Mouse (Mus musculus) cerebellum, adult (tissue): Measurements from ENCODE around the gene Cfap126.
A peak's percentile ranks its signal among the peaks of the same experiment; 100 is the strongest.
"Not testable (repeated sequence)": the region's sequence is repeated elsewhere in the genome, so short reads cannot be mapped to it uniquely, and the experiment has no call there.

Experiments
- ATAC-seq: cut with Nextera tagmentation; 2 replicates; pipeline ENCODE4 v1.9.2; 2017; ENCODE audit warnings: mild to moderate bottlenecking, moderate library complexity, mixed read lengths; ENCODE audit not compliant: insufficient number of reproducible peaks, low FRiP score, low TSS enrichment

Cfap126 gene

DNA sequence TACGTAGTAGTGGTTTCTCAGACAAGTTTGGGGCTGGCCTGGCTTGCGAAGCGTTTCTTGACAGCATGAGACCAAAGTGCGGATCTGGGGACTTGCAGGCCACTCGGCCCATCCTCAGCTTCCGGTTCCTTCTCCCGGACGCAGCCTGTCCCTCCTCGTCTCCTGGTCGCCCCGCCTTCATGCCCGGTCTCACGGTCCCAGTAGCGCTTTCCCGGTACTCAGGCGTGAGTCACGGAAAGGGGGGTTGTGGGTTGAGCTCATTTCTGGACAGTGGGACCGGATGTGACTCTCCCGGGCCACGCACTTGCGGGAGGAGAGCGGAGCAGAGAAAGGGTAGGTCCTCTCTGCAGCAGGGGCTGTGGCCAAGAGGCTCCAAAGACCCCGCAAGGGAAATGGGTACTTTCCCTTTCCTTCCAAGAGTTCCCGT lies at the start of gene Cfap126:
Cfap126 (plus strand) TSS at position 46 of the 427 bp plus-strand sequence.
- peak; percentile 76 for ATAC-seq

DNA sequence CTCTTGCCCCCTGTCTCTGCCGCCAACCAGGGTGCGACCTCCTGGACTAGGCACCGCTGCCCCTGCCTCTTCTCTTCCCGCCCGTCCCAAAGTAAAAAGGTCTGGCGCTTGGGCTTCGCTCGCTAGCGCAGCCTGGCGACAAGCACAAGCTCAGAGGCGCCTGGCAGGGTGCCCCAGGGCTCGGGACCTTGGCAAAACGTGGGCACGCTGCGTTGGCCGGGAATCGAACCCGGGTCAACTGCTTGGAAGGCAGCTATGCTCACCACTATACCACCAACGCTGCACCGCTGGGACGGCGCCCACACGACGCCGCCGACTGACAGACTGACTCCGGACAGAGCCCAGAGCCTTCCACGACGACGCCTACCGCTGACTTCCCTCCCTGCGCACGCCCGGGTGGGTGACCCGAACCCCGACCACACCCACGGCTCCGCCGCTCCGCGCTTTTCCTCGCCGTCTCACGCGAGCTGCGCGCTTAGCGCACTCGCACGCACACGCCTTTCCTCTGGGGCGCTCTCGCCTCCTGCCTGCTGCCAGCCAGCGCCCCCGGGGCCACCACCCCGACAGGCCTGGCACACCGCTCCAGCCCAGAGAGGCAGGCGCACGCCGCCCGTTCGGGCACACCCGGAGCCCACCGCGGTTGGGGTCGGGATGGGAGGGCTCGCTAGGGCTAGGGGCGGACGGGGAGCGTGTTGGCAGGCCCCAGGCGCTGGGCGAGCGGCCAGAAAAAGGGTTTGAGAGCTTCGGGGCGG lies 49.1 kb upstream of the Cfap126 start, which contains the start of gene Fcgr3:
Fcgr3 (minus strand) TSS at position 445 of the 752 bp plus-strand sequence.
- ATAC-seq: peak; percentile 28

DNA sequence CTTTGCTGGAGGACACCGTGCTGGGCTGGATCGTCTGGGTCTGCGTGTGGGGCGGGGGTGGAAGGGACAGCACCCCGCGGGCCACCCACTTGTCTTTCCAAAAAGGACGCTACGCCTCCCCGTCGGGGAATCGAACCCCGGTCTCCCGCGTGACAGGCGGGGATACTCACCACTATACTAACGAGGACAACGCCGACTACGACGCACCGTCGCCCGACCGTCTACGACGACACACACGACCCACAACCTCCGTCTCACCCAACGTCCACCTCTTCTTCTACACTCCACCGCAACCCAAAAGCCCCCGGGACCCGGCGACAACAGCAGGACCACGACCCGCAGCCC lies 48.5 kb upstream of the Cfap126 start:
- not testable (repeated sequence) for ATAC-seq

DNA sequence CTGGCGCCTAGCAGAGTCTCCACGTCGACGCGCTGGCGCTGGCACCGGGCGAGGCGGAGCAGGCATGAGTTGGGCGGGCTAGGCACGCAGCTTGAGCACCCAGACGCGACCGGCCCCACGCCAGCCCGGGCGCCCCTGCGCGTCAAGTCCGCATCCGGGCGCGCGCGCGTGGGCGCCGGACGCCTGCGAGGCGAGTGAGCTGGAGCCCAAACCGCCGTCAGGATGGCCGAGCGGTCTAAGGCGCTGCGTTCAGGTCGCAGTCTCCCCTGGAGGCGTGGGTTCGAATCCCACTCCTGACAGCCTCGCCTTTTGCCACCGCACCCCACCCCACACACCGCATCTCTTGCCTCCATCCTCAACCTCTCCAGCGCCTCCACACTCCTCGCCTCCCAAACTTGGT lies 48.0 kb upstream of the Cfap126 start:
- ATAC-seq: not testable (repeated sequence)

DNA sequence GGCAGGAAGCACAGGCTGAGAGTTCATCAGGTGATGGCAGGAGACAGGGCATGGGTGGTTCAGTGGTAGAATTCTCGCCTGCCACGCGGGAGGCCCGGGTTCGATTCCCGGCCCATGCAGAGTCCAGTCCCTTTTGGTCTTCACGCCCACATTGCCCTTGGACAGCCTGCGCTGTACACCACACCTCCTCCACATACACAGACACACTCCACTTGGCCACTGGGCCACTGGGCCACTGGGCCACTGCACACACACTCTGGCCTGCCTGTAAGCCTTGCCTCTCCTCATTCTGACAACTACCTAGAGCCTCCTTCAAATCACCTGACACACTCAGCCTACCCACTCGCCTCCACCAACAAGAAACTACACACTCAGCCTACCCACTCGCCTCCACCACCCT lies 47.1 kb upstream of the Cfap126 start:
- not testable (repeated sequence) for ATAC-seq

- ATAC-seq: not testable (repeated sequence)
These were observed 45.8 kb upstream of the Cfap126 start for GRCm38 (mm10) chr1:171067928-171068327.

DNA sequence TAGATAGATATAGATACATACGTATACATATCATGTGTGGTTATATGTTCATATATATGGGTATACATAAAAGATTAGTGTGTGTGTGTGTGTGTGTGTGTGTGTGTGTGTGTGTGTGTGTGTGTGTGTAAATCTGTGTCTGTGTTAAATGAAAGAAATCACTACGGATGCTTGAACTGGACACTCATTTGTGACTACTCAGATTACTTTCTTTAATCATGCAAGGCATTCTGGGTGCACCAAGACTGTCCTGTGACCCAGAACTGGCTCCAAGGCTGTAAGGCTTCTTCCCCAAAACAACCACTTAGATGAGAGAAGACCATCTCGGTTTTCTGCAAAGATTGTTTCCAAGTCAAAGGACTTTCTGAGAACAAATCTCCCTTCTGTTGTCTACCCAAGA lies 44.2 kb upstream of the Cfap126 start:
- ATAC-seq: not testable (repeated sequence)

DNA sequence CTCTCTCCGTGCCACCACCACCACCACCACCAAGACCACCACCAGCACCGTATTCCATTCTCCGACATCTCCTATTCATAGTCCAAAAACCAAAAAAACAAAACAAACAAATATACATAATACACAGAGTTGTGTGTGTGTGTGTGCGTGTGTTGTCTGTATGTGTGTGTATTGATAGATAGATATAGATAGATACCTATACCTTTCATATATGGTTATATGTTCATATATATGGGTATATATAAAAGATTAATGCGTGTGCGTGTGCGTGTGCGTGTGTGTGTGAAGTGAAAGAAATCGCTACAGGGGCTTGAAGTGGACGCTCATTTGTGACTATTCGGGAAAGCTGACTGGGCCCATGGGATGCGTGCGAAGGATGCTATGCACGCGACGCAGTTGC lies 42.8 kb upstream of the Cfap126 start:
- not testable (repeated sequence) for ATAC-seq

- not testable (repeated sequence) for ATAC-seq
These were observed 42.0 kb upstream of the Cfap126 start for GRCm38 (mm10) chr1:171071726-171072125.

- ATAC-seq: not testable (repeated sequence)
These were observed 41.5 kb upstream of the Cfap126 start for GRCm38 (mm10) chr1:171072217-171072616.

DNA sequence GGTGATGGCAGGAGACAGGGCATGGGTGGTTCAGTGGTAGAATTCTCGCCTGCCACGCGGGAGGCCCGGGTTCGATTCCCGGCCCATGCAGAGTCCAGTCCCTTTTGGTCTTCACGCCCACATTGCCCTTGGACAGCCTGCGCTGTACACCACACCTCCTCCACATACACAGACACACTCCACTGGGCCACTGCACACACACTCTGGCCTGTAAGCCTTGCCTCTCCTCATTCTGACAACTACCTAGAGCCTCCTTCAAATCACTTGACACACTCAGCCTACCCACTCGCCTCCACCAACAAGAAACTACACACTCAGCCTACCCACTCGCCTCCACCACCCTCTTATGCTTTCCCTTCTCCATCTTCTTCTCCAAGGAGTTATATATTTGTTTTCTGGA lies 39.4 kb upstream of the Cfap126 start:
- ATAC-seq: not testable (repeated sequence)

- not testable (repeated sequence) for ATAC-seq
These were observed 37.5 kb upstream of the Cfap126 start for GRCm38 (mm10) chr1:171076176-171076575.

GRCm38 (mm10) chr1:171077192-171077591 lies 36.5 kb upstream of the Cfap126 start:
- ATAC-seq: not testable (repeated sequence)

- ATAC-seq: peak; percentile 9; the same call in 1 of the 2 replicates
These were observed 35.8 kb upstream of the Cfap126 start for GRCm38 (mm10) chr1:171077955-171078354.

GRCm38 (mm10) chr1:171078419-171078818 lies 35.3 kb upstream of the Cfap126 start:
- not testable (repeated sequence) for ATAC-seq

DNA sequence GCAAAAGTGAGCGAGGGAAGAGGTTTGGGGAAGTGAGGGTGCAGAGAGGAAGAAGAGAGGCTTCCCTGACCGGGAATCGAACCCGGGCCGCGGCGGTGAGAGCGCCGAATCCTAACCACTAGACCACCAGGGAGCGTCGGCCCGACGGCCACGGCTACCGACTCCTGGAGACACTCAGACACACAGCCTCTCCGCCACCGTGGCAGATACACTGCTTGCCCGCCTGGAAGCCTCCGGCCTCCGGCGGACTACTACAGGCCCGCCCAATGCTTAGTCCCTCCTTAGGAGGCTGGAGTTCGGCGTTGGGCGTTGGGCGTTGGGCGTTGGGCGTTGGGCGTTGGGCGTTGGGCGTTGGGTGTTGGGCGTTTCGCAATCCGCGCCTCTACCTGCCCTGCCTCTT lies 34.4 kb upstream of the Cfap126 start:
- ATAC-seq: not testable (repeated sequence)

GRCm38 (mm10) chr1:171079825-171080224 lies 33.9 kb upstream of the Cfap126 start:
- ATAC-seq: not testable (repeated sequence)

- ATAC-seq: not testable (repeated sequence)
These were observed 32.0 kb upstream of the Cfap126 start for GRCm38 (mm10) chr1:171081512-171082231.

GRCm38 (mm10) chr1:171085718-171086117 lies 28.0 kb upstream of the Cfap126 start:
- ATAC-seq: no peak

GRCm38 (mm10) chr1:171088237-171088869 lies 25.4 kb upstream of the Cfap126 start:
- ATAC-seq: not testable (repeated sequence)

- no peak for ATAC-seq
These were observed 23.8 kb upstream of the Cfap126 start for GRCm38 (mm10) chr1:171089891-171090290.
